Mouse (Mus musculus) brown adipose tissue, adult 24 weeks (tissue): ENCODE results near the gene Pdcd5. TPM values are rescaled to one million over a fixed set of nuclear protein-coding genes. Genes with fewer than 3 reads are reported as not detected.
A peak's percentile ranks its signal among the peaks of the same experiment; 100 is the strongest.

Experiments used
- H3K27ac ChIP-seq: fragments of 200-500 bp; replicated peaks from 2 replicates; pipeline ENCODE4 v1.5.1; 2012; ENCODE audit warnings: low read depth, mild to moderate bottlenecking, low read length
- H3K4me1 ChIP-seq: fragments of 200-500 bp; 2 replicates; pipeline ENCODE4 v1.6.1; 2012; ENCODE audit warnings: low read length, mixed read lengths; ENCODE audit not compliant: control insufficient read depth, insufficient read depth, insufficient read length
- H3K4me3 ChIP-seq: fragments of 200-500 bp; 2 replicates; pipeline ENCODE4 v1.5.1; 2012; ENCODE audit warnings: low read depth, mild to moderate bottlenecking, low read length, moderate library complexity; ENCODE audit not compliant: insufficient read depth
- polyA plus RNA-seq: library from polyadenylated mRNA; stranded (reverse); fragments of >200 nt; gene quantifications from 2 replicates; pipeline ENCODE4 v1.2.4, GENCODE M21; 2012; ENCODE audit not compliant: missing spikeins, insufficient read depth, insufficient read length

The Pdcd5 gene
- 142 and 150 TPM in 2 replicates for polyA plus RNA-seq

GRCm38 (mm10) chr7:35647101-35647698, at the start of gene Pdcd5:
Gene Pdcd5, minus strand, starts transcription at chr7:35647521.
- H3K27ac ChIP-seq = no peak within 1 kb of the TSS
- peak within 1 kb of the TSS; percentile 97 for H3K4me3 ChIP-seq
- peaks cover 4% of the 10 kb centered on the region; the same call in 1 of the 2 replicates for H3K4me1 ChIP-seq

GRCm38 (mm10) chr7:35692641-35693040, 45.3 kb upstream of the Pdcd5 start:
- no peak overlapping the region for H3K27ac ChIP-seq
- no peak overlapping the region for H3K4me3 ChIP-seq
- no peaks in the 10 kb centered on the region for H3K4me1 ChIP-seq

GRCm38 (mm10) chr7:35692117-35692516, 44.8 kb upstream of the Pdcd5 start:
- H3K4me1 ChIP-seq = no peaks in the 10 kb centered on the region
- H3K4me3 ChIP-seq = no peak overlapping the region
- H3K27ac ChIP-seq = no peak overlapping the region

- Histone ChIP-seq H3K4me1 (no peaks in the 10 kb centered on the region), H3K4me3 (no peak overlapping the region), H3K27ac (no peak overlapping the region)
Observed at GRCm38 (mm10) chr7:35688781-35689349, 41.5 kb upstream of the Pdcd5 start.

GRCm38 (mm10) chr7:35688276-35688675, 41.0 kb upstream of the Pdcd5 start:
- Histone ChIP-seq H3K4me1 (no peaks in the 10 kb centered on the region), H3K27ac (no peak overlapping the region), H3K4me3 (no peak overlapping the region)

GRCm38 (mm10) chr7:35687229-35687628, 39.9 kb upstream of the Pdcd5 start:
- Histone ChIP-seq H3K4me3 (0 out of 2 replicates have a peak overlapping the region, but pooled peaks have one; percentile 26), H3K4me1 (no peaks in the 10 kb centered on the region), H3K27ac (no peak overlapping the region)

- H3K4me3 ChIP-seq = 0 out of 2 replicates have a peak overlapping the region, but pooled peaks have one; percentile 26
Observed at GRCm38 (mm10) chr7:35686756-35687155, 39.4 kb upstream of the Pdcd5 start.

GRCm38 (mm10) chr7:35686216-35686615, 38.9 kb upstream of the Pdcd5 start:
- Histone ChIP-seq H3K27ac (no peak overlapping the region), H3K4me1 (no peaks in the 10 kb centered on the region), H3K4me3 (no peak overlapping the region)

More at GRCm38 (mm10) chr7:35686756-35687155, 39.4 kb upstream of the Pdcd5 start:
- Histone ChIP-seq H3K27ac (no peak overlapping the region), H3K4me1 (no peaks in the 10 kb centered on the region)

- Histone ChIP-seq H3K4me3 (no peak overlapping the region), H3K4me1 (no peaks in the 10 kb centered on the region), H3K27ac (no peak overlapping the region)
Observed at GRCm38 (mm10) chr7:35683409-35684122, 36.2 kb upstream of the Pdcd5 start.

GRCm38 (mm10) chr7:35681559-35681958, 34.2 kb upstream of the Pdcd5 start:
- Histone ChIP-seq H3K27ac (no peak overlapping the region), H3K4me1 (no peaks in the 10 kb centered on the region), H3K4me3 (no peak overlapping the region)

- H3K4me1 ChIP-seq = no peaks in the 10 kb centered on the region
- H3K27ac ChIP-seq = no peak overlapping the region
- no peak overlapping the region for H3K4me3 ChIP-seq
Observed at GRCm38 (mm10) chr7:35678976-35679375, 31.7 kb upstream of the Pdcd5 start.

GRCm38 (mm10) chr7:35668066-35669041, 21.0 kb upstream of the Pdcd5 start:
- no peaks in the 10 kb centered on the region for H3K4me1 ChIP-seq
- H3K4me3 ChIP-seq = no peak overlapping the region
- H3K27ac ChIP-seq = no peak overlapping the region

- Histone ChIP-seq H3K27ac (no peak overlapping the region), H3K4me1 (no peaks in the 10 kb centered on the region), H3K4me3 (no peak overlapping the region)
Observed at GRCm38 (mm10) chr7:35663790-35664376, 16.6 kb upstream of the Pdcd5 start.

GRCm38 (mm10) chr7:35659173-35659572, 11.9 kb upstream of the Pdcd5 start:
- Histone ChIP-seq H3K4me3 (no peak overlapping the region), H3K4me1 (no peaks in the 10 kb centered on the region), H3K27ac (no peak overlapping the region)
